Mouse (Mus musculus) lung, embryonic 14.5 days (tissue): ENCODE measurements at regions not wholly inside any gene's neighbourhood (a gene's known extent, or its start where the extent isn't known, plus 50 kb on each side); places are given as distances from the start of the nearest gene placed in this dataset.

Experiments
- ATAC-seq: fragments of 200-750 bp; cut with Nextera tagmentation; 2 replicates; pipeline ENCODE4 v1.8.0; 2017; ENCODE audit warnings: mild to moderate bottlenecking, moderate TSS enrichment, moderate library complexity; ENCODE audit not compliant: insufficient read depth
- DNase-seq: peaks from one replicate; pipeline ENCODE4 v3.0.0-alpha.2; 2015
- H3K27ac ChIP-seq: fragments of 300-500 bp; sonication (generic); 2 replicates; pipeline ENCODE4 v1.5.1; 2014; ENCODE audit warnings: low read depth, mild to moderate bottlenecking, moderate library complexity
- H3K27me3 ChIP-seq: fragments of 300-500 bp; sonication (generic); 2 replicates; pipeline ENCODE4 v1.6.1; 2014; ENCODE audit warnings: low read length, control low read depth; ENCODE audit not compliant: insufficient read depth
- H3K36me3 ChIP-seq: fragments of 300-500 bp; sonication (generic); 2 replicates; pipeline ENCODE4 v1.6.1; 2014; ENCODE audit warnings: control low read depth; ENCODE audit not compliant: insufficient read depth
- H3K4me1 ChIP-seq: fragments of 300-500 bp; sonication (generic); 2 replicates; pipeline ENCODE4 v1.6.1; 2014; ENCODE audit warnings: antibody characterized with exemption, control low read depth; ENCODE audit not compliant: insufficient read depth
- H3K4me2 ChIP-seq: fragments of 300-500 bp; sonication (generic); 2 replicates; pipeline ENCODE4 v1.6.1; 2014; ENCODE audit warnings: mild to moderate bottlenecking
- H3K4me3 ChIP-seq: fragments of 300-500 bp; sonication (generic); 2 replicates; pipeline ENCODE4 v1.5.1; 2014; ENCODE audit warnings: low read depth, low read length
- H3K9ac ChIP-seq: fragments of 300-500 bp; sonication (generic); 2 replicates; pipeline ENCODE4 v1.6.1; 2014
- H3K9me3 ChIP-seq: fragments of 300-500 bp; sonication (generic); 2 replicates; pipeline ENCODE4 v1.6.1; 2016; ENCODE audit warnings: low read depth, low read length, control low read depth
- CTCF ChIP-seq: IDR thresholded peaks from 2 replicates; pipeline ENCODE4 v1.5.1; 2016; ENCODE audit warnings: antibody characterized with exemption, low read depth
- WGBS: fragments of 180-500 bp; shearing (Covaris S2); extraction: QIAGEN DNeasy Blood & Tissue Kit; methylation state at CpG from one replicate; pipeline ENCODE4 v1.1.7; 2014; 5-methylcytosine and 5-hydroxymethylcytosine counted together

GRCm38 (mm10) chr8:102223097-102223496 is 562.3 kb downstream of the Cdh11 start:
- ATAC-seq (no peak), DNase-seq (no peak)
- Histone ChIP-seq H3K27me3 (no peaks in the 10 kb centered on the region), H3K4me2 (no peak overlapping the region), H3K27ac (no peak overlapping the region), H3K9me3 (no peaks in the 10 kb centered on the region), H3K9ac (no peak overlapping the region), H3K4me1 (no peaks in the 10 kb centered on the region), H3K36me3 (no peaks in the 10 kb centered on the region), H3K4me3 (no peak overlapping the region)
- TF ChIP-seq CTCF, result no peak
- WGBS, result 78% methylated on average over 2 of the region's 2 CpGs

GRCm38 (mm10) chr8:102205633-102206032 is 579.8 kb downstream of the Cdh11 start:
- 86% methylated on average over 1 of the region's 1 CpGs for WGBS
- no peaks in the 10 kb centered on the region for H3K9me3 ChIP-seq
- H3K4me1 ChIP-seq, result no peaks in the 10 kb centered on the region
- ATAC-seq (no peak), DNase-seq (no peak)
- H3K9ac ChIP-seq, result no peak overlapping the region
- TF ChIP-seq CTCF, result no peak
- H3K4me3 ChIP-seq, result no peak overlapping the region
- H3K27me3 ChIP-seq, result no peaks in the 10 kb centered on the region
- H3K4me2 ChIP-seq, result no peak overlapping the region
- no peaks in the 10 kb centered on the region for H3K36me3 ChIP-seq
- no peak overlapping the region for H3K27ac ChIP-seq

- no peak for TF ChIP-seq CTCF
- WGBS, result 69% methylated on average over 2 of the region's 2 CpGs
These were observed 625.8 kb downstream of the Cdh11 start for GRCm38 (mm10) chr8:102159541-102160197.

GRCm38 (mm10) chr8:102118657-102119056 is 666.8 kb downstream of the Cdh11 start:
- Histone ChIP-seq H3K27me3 (no peaks in the 10 kb centered on the region), H3K4me2 (no peak overlapping the region), H3K36me3 (no peaks in the 10 kb centered on the region), H3K9ac (no peak overlapping the region), H3K9me3 (no peaks in the 10 kb centered on the region), H3K4me3 (no peak overlapping the region), H3K4me1 (no peaks in the 10 kb centered on the region), H3K27ac (no peak overlapping the region)
- 73% methylated on average over 4 of the region's 4 CpGs for WGBS
- no peak for ATAC-seq
- no peak for TF ChIP-seq CTCF
- DNase-seq, result no peak

More at GRCm38 (mm10) chr8:102159541-102160197, 625.8 kb downstream of the Cdh11 start:
- ATAC-seq (no peak), DNase-seq (no peak)
- Histone ChIP-seq H3K4me2 (no peak overlapping the region), H3K27me3 (no peaks in the 10 kb centered on the region), H3K9me3 (no peaks in the 10 kb centered on the region), H3K9ac (no peak overlapping the region), H3K4me1 (no peaks in the 10 kb centered on the region), H3K4me3 (no peak overlapping the region), H3K36me3 (no peaks in the 10 kb centered on the region), H3K27ac (no peak overlapping the region)

GRCm38 (mm10) chr8:102116846-102117403 is 668.5 kb downstream of the Cdh11 start:
- ATAC-seq, result peak; percentile 62; the same call in 1 of the 2 replicates
- Histone ChIP-seq H3K27me3 (no peaks in the 10 kb centered on the region), H3K9ac (no peak overlapping the region), H3K27ac (no peak overlapping the region), H3K4me2 (no peak overlapping the region), H3K4me1 (no peaks in the 10 kb centered on the region), H3K36me3 (no peaks in the 10 kb centered on the region), H3K4me3 (no peak overlapping the region), H3K9me3 (no peaks in the 10 kb centered on the region)
- 48% methylated on average over 6 of the region's 6 CpGs for WGBS
- peak; percentile 58 for DNase-seq
- TF ChIP-seq CTCF, result no peak

- 52% methylated on average over 7 of the region's 7 CpGs for WGBS
- Histone ChIP-seq H3K4me1 (no peaks in the 10 kb centered on the region), H3K36me3 (no peaks in the 10 kb centered on the region), H3K9me3 (no peaks in the 10 kb centered on the region), H3K4me3 (no peak overlapping the region), H3K9ac (no peak overlapping the region), H3K27me3 (no peaks in the 10 kb centered on the region), H3K27ac (no peak overlapping the region), H3K4me2 (no peak overlapping the region)
- no peak for ATAC-seq
- DNase-seq, result no peak
- TF ChIP-seq CTCF, result no peak
These were observed 681.7 kb downstream of the Cdh11 start for GRCm38 (mm10) chr8:102103773-102104172.

- 79% methylated on average over 7 of the region's 7 CpGs for WGBS
- Histone ChIP-seq H3K4me3 (no peak overlapping the region), H3K9me3 (no peaks in the 10 kb centered on the region), H3K4me2 (no peak overlapping the region), H3K9ac (no peak overlapping the region), H3K27me3 (no peaks in the 10 kb centered on the region), H3K27ac (no peak overlapping the region), H3K36me3 (no peaks in the 10 kb centered on the region), H3K4me1 (no peaks in the 10 kb centered on the region)
- no peak for ATAC-seq
- DNase-seq, result no peak
- TF ChIP-seq CTCF, result no peak
These were observed 688.7 kb downstream of the Cdh11 start for GRCm38 (mm10) chr8:102096726-102097125.

- WGBS, result 84% methylated on average over 4 of the region's 4 CpGs
- Histone ChIP-seq H3K27me3 (no peaks in the 10 kb centered on the region), H3K9ac (no peak overlapping the region), H3K4me3 (no peak overlapping the region), H3K27ac (no peak overlapping the region), H3K36me3 (no peaks in the 10 kb centered on the region), H3K9me3 (no peaks in the 10 kb centered on the region), H3K4me1 (no peaks in the 10 kb centered on the region), H3K4me2 (no peak overlapping the region)
- DNase-seq (no peak), ATAC-seq (no peak)
- no peak for TF ChIP-seq CTCF
These were observed 699.5 kb downstream of the Cdh11 start for GRCm38 (mm10) chr8:102085927-102086326.
